Mouse (Mus musculus): Measurements from ENCODE around the gene Tyro3. TPM values are rescaled to one million over a fixed set of nuclear protein-coding genes. Genes with fewer than 3 reads are reported as not detected.

Tyro3 gene
- total RNA-seq (2021): 10 to 100 TPM; 13.3 to 15.6 TPM
- long read RNA-seq, experiment 1, transcript Tyro3-201 (19 exons, 3,989 nt): major isoform, 8 of 12 reads
- long read RNA-seq, experiment 1, partial matches to known transcripts: 2 of 12 reads
- long read RNA-seq, experiment 1, other reads (novel, unspliced or antisense): 2 of 12 reads
- long read RNA-seq, experiment 2, transcript Tyro3-201 (19 exons, 3,989 nt): major isoform, 23 of 35 reads
- long read RNA-seq, experiment 2, partial matches to known transcripts: 10 of 35 reads
- long read RNA-seq, experiment 2, other reads (novel, unspliced or antisense): 2 of 35 reads

DNA sequence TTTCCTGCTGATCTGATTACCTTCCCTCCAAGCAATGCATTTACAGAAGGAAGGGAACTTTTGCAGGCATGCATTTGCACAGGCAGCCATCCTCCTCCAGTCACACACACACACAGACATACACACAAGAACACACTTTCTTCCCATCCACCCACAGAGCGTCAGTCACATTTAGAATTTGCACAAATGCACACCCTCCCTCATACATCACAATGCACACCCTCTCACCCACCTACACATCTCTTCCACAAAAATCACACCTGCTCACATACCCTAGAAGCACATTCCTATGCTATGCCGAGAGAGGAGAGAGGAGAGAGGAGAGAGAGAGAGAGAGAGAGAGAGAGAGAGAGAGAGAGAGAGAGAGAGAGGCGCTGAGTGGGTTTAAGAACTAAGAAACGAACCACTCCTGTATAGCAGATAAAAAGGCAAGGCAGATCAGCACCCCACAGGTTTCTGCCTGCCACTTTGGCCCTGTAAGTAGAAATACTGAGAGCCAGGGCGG, at the start of gene Tyro3:
Gene Tyro3 (plus strand): TSS at position 455 of the 505 bp plus-strand sequence.
- no peak for DNase-seq (ENCODE audit: low spot score in 2 of 2)

DNA sequence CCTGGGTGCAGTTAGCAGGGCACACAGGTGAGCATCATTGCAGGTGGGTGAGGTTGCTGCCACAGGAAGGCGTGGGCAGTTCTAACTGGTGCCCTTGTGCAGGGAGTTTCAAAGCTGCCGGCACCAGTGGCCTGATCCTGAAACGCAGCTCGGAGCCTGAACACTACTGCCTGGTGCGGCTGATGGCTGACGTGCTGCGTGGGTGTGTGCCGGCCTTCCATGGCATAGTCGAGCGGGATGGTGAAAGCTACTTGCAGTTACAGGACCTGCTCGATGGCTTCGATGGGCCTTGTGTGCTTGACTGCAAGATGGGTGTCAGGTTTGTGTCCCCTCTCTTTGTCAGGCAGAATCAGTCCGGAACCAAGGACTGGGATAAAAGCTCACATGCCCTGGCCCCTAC, 48.3 kb upstream of the Tyro3 start:
- DNase-seq (ENCODE audit: low spot score in 2 of 2): no peak

DNA sequence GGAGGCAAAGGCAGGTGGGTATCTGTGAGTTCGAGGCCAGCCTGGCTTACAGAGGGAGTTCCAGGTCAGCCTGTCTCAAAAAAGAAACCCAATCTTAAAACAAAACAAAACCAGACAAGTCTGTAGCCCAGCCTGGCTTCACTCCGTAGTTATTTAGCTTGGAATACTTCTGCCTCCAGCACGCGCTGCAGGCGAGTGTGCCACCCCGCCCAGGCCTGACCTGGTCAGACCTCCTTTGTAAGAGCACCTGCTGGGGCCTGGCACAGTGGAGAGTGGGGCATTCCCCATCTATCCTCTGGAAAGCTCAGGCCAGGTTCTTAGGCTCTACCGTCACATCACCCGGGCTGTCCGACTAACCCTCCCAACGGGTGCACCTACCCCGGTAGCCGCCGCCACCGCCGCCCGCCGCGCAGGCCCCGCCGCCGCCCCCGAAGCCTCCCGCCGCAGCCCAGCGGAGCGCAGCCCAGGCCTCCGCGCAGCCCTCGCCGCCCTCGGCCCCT, 39.9 kb upstream of the Tyro3 start:
- DNase-seq (ENCODE audit: low spot score in 2 of 2): no peak

DNA sequence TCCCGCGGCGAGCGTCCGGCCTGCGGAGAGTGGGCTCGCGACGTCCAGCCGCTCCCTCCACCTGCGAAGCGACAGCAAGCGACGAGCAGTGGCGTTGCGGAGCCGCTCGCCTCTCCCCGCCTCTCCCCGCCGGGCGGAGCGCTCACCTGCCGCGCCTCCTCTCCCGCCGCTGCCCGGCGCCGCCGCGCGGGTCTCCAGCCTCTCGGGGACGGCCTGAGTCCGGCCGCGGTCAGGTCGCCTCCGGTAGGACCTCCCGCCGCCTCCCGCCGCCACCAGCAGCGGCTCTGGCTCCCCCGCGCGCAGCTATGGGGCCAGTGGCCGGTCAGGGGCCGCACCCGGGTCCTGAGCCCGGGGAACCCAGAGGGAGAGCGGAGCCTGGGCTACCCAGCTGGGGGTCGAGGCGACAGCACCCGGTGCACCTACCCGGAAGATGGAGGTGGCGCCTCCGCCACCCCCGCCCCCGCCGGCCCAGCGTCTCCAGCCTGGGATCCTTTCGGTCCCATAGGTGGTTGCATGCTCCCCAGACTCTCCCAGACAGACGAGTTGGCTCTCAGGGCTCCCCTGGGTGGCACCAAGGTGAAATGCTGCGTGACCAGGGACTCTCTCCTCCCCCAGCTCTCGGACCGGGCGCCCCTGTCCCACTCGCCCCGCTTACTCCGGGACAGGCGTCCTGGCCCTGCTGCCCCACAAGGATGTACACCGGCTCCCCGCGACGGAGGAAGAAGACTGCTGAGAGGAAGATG, 39.3 kb upstream of the Tyro3 start:
- no peak for DNase-seq (ENCODE audit: low spot score in 2 of 2)

DNA sequence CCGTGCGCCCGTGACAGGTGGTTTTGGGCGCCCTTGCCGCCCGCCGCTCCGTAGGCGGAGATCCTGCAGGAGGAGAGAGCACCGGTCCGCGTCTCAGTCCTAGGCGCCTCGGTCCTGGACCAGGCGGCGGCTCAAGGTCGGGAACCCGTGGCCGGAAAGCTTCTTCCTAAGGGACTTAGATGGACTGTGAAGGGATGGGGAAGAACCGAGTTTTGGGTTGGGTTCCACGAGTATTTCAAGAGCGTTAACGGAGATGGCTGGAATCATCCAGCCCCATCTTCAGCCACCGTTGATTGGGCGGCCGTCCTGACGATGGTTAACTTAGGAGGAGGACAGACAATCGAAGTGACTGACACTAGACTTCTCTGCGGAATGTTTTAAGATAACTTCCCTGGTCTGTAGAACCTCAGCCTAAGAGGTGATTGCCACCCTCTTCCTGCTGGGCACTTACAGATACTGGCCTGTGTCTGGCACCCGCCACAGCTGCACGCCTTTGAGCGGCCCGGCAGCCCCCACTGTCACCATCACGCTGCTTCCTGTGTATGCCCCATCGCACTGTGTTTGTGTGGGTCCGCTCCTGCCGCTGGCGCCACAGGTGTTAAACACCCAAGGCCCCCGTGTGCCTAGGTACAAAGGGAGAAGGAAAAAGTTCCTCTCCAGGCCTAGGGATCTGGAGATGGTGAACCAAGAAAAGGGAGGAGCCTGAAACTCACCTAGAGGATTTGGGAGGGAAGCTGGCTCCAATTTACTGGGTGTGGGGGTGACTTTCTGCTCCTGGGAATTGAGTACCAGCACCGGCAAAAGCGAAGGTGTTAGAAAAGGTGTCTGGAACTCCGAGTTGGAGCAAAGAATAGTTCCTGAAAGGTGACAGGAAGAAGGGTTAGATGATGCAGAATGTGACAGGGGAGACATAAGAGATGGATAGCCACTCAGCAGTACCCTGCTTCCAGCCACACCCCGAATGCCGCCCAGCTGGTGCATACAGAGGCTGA, 38.4 kb upstream of the Tyro3 start:
- DNase-seq (ENCODE audit: low spot score in 2 of 2): no peak

DNA sequence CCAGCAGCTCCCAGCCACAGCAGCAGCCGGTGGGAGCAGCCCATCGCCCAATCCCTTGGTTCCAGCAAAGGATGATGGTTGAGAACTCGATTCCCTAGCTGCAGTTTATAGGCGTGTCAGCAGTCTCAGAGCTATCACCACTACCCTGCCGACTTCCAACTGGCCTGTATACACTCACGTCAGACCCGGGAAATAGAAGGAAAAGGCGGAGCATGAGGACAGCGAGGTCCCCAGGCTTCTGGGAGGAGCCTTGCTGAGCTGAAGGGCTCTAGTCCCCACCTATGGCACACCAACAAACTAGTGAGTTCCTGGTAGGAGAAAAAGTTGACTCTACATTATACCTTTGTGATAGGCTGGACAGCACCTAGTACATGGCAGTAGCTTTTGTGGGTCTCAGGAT, 37.3 kb upstream of the Tyro3 start, which contains the start of gene Ltk:
Gene Ltk (minus strand): TSS at position 181 of the 400 bp plus-strand sequence.
- no peak for DNase-seq (ENCODE audit: low spot score in 2 of 2)

DNA sequence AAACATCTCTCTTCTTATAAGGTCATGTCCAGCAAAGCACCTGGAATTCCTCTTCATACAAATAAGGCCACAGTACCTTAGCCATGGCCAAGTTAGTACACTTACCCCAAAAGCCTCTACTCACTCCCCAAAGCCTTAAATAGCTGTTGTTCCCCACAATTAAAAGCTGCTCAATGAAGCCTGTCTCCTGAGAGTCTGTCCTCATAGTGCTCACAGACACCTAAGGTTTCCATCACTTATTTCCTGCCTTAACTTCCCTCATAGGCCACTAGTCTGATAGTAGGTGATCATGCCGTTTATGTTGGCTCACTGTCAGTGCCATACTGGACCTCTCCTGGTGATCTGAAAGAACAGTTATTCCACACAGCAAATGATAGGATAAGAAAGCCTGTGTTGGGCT, 35.3 kb upstream of the Tyro3 start:
- no peak for DNase-seq (ENCODE audit: low spot score in 2 of 2)

DNA sequence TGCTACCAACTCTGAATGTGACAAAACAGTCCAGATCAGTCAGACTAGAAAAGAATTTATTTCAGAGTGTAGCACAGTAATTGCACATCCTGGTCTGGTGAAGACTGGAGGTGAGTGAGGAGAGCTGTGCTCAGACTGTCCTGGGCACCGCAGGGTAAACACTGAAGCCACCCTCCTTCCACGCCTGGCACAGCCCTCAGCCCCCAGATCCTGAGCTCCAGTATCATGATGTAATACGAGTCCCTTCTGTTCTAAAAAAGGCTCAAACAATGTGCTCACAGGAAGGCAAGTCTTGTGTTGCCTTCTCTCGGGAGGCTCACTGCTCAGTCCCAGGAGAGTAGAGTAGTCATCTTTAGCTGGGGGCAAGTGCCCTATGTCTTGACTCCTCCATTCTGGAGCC, 33.6 kb upstream of the Tyro3 start:
- no peak for DNase-seq (ENCODE audit: low spot score in 2 of 2)

DNA sequence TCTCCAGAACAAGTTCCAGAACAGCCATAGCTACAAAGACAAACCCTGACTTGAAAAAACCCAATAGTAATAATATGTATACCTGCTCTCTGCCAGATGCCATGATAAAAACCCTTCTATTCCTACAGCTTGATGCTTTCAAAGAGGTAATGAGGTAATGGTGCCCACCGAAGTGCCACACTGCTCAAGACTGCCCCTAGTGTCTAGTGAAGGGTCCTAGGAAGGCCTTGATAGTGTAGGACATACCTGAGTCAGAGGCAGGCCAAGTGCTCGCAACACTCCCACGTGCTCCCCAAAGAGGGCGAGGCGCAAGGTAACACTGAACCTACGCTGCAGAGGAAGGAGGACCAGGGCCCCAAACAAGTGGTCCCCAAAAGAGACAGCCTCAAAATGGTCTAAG, 30.3 kb upstream of the Tyro3 start:
- no peak for DNase-seq (ENCODE audit: low spot score in 2 of 2)

DNA sequence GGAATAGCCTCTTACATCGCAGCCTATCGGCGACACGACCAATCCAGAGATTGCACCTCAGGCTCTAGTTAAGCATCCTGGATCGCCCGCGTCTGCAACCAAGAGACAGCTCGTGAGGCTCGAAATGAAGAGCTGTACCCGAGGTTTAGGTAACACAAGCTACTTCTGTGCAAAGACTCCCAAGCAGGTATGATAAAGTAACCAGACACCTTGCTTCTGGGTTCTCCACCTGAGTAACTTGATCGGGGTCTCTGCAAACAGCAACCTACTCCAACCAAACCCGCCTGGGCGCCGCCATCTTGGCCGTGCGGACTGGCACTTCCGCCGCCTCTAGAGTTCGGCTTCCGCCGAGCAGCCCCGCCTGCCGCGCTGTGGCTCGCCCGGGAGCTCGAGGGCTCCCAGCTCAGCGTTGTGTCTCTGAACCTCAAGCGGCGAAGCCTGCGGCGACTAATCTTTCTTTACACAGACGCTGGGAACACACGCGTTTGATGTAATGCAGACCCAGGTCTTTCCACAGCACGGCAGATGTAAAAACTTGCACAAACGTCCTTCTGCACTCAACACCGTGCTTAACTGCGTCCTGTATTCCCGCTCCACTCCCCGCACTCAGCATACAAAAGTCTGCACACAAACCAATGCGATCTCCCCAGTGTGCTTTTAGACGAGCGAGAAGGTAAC, 10.2 kb upstream of the Tyro3 start, which contains the start of gene Rpap1:
Gene Rpap1 (minus strand): TSS at position 332 of the 678 bp plus-strand sequence.
- peak; percentile 61 to 72 for DNase-seq (ENCODE audit: low spot score in 2 of 2)

DNA sequence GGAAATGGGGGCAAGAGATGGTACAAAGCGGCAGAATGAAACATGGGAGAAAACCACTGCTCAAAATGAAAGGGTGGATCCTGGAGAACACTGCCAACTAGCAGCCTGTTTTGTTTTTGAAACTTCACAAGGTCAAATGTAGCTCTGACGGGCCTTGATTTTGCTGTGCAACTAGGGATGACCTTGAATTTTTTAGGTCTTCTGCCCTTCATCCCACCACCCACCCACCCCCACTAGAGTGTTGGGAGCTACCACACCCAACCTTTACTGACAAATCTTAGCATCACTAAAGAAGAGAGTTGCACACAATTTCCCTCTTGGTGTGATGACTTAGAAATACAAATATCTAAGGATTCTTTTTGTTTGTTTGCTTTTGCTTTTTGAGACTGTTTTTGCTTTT, 7.5 kb upstream of the Tyro3 start:
- DNase-seq (ENCODE audit: low spot score in 2 of 2): no peak

DNA sequence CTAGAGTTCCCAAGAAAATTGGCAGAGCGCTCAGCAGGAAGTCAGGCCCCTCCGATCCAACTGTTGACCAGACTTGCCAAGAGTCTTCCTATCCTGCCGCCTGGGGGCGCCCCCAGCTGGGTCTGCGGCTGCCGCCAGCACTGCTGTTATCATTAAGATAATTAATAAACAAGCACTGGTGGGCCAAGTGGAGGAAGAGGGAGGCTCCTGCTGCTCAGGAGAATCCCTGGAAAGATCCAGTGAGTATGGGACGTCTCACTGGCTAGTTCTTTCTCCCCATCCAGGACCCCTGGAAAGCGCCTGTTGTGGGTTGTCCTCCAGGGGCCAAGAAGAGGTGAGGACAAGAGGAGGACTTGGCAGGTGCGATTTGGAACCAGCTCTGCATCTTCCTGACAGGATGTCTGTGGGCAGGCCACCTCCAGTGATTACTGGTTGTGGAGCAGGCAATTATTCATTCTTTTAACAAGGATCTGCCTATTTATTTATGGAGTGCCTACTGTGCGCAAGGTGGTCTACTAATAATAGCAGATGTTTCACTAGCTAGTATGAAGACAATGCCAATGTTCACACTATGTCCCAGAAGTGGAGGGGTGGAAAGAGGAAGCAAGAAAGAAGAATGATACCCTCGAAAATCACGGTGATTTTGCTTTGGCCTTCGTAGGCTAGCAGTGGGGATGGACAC, 854 bp downstream of the Tyro3 start:
- peak in 1 of 2 experiments; percentile 47 for DNase-seq (ENCODE audit: low spot score in 2 of 2)

DNA sequence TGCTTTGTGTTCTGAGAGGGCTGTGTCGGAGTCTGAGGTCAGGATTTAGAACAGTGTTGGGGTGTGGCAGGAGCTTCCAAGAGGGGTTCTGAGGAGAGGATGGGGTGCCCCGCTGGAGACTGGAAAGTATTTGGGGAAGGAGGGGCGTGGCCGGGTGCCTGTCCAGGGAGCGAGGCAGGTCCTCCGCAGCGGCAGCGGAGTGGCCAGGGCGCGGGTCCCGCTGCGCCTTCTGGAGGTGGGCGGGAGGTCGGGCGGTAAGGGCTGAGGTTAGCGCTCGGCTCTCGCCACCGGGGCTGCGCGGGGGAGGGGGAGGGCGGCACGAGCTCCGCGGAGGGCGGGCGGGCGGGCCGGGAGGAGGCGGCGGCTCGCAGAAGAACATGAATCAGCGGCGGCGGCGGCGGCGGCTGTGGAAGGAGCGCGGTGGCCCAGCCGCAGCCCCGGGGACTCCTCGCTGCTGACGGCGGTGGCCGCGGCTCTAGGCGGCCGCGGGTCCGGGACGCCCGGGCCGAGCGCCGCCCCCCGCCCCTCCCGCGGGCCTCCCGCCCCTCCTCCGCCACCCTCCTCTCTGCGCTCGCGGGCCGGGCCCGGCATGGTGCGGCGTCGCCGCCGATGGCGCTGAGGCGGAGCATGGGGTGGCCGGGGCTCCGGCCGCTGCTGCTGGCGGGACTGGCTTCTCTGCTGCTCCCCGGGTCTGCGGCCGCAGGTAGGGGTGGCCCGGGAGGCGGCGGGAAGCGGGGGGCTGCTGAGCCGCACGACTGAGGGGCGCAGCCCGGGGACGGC, 1.8 kb downstream of the Tyro3 start:
- DNase-seq (ENCODE audit: low spot score in 2 of 2): no peak

DNA sequence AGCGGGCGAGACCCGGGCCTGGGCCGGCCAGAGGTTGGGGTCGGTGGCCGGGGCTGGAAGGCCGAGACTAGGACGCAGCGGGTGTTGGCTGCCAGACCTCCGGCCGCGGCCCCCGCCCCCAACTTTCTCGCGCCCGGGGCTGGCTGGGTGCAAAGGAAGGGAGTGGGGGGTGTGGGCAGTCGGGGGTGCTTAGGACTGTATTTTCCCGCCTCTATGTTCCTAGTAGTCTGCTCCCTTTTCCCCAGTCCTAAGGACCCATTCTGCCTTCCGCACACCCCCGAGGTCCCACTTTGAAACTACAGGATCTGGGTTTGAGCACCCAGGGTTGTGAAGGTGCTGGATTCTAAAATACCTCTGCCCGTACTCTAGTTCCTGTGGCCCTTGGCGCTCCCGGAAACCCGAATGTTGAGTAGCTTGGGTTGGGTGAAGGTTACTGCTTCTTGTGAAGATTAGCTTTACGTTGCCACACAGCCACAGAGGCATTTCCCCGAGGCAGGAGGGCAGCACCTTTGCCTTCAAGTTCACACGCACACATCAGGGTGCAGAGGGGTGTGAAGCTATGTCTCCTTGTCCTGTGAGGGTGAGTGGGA, 2.5 kb downstream of the Tyro3 start:
- no peak for DNase-seq (ENCODE audit: low spot score in 2 of 2)

DNA sequence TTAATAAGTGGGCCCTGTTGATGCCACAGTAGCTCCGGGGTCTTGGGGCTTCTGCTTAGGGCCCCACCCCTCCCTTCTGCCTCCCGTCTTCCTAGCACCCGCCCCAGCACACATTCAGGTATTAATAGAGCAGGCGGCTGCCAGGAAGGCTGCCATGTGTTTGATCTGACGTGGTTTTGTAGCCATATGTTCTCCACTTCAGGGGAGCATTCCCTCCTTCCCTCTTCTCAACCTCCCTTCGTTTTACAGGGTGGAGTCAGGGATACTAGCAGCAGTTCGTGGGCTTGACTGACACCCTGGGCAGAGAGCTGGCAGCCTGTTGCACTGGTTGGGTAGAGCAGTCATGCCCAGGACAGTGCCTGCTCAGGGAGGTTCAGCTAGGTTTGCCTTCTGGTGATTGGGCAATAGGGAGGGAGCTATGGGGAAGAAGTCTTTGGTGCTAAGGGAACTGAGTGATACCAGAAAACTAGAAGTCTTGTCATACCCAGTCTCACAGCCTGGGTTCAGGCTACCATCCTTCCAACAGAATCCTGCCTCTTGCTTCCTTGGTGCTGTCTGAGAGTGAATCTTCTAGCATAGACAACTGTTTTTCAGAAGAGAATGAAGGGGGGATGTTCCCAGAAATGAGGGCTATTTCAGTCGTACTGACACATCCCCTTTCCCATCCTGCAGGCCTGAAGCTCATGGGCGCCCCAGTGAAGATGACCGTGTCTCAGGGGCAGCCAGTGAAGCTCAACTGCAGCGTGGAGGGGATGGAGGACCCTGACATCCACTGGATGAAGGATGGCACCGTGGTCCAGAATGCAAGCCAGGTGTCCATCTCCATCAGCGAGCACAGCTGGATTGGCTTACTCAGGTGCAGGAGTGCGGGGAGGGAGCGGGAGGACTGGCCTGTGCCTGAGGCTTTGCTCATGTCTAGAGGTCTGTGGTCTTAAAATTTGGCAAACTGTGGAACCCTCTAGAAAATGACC, 3.6 kb downstream of the Tyro3 start:
- no peak for DNase-seq (ENCODE audit: low spot score in 2 of 2)

DNA sequence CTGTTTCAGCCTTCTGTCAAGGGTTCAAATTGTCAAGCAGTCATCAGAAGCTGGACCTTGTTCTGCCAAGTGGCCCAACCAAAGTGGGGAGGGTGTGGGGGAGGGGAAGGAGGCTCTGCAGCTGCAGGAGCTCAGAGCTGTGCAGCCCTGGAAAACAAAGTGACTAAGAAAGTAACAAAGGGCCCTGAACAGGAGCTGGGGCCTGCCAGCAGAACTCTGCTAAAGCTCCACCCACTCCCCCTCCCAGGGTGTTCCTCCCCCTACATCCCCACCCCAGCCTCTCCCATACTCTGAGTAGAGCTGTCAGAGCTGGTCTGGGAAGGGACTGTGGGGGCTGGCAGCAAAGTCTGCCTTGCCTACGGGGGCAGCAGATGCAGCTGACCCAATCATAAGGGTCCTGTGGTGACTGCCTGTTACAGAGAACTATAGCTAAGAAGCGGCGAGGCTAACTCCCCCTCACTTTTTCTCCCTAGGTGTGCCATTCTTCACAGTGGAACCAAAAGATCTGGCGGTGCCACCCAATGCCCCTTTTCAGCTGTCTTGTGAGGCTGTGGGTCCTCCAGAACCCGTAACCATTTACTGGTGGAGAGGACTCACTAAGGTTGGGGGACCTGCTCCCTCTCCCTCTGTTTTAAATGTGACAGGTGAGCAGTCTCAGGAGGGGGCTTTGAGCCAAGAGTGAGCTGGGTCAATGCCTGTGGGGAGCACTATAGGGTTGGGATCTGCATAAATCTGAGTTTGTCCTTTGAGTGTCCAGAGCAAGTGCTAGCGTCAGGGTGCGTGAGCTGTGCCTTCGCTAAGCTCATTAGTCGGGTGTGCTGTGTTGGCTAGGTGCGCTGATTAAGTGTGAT, 5.5 kb downstream of the Tyro3 start:
- no peak for DNase-seq (ENCODE audit: low spot score in 2 of 2)
